Mouse (Mus musculus) liver, embryonic 14.5 days (tissue): ENCODE results near the gene Ptgr2. TPM values are rescaled to one million over a fixed set of nuclear protein-coding genes. Genes with fewer than 3 reads are reported as not detected.

Experiments used
- ATAC-seq: fragments of 200-750 bp; cut with Nextera tagmentation; 2 replicates; pipeline ENCODE4 v1.8.0; 2017; ENCODE audit warnings: moderate number of reproducible peaks, mild to moderate bottlenecking, moderate library complexity; ENCODE audit not compliant: insufficient read depth
- DNase-seq, 3 experiments: peaks; one replicate each; pipeline ENCODE4 v3.0.0-alpha.2; 2012 to 2013; ENCODE audit warnings: low read depth in 3 of 3, low spot score in 3 of 3
- H3K27ac ChIP-seq: fragments of 300-500 bp; sonication (generic); 2 replicates; pipeline ENCODE4 v1.5.1; 2014; ENCODE audit warnings: moderate library complexity, mild to moderate bottlenecking, control low read depth, inconsistent platforms
- H3K27me3 ChIP-seq: fragments of 300-500 bp; sonication (generic); 2 replicates; pipeline ENCODE4 v1.6.1; 2014; ENCODE audit warnings: mild to moderate bottlenecking, low read length, moderate library complexity; ENCODE audit not compliant: control insufficient read depth, insufficient read depth
- H3K36me3 ChIP-seq: fragments of 300-500 bp; sonication (generic); replicated peaks from 2 replicates; pipeline ENCODE4 v1.6.1; 2014; ENCODE audit warnings: low read depth; ENCODE audit not compliant: control insufficient read depth, insufficient read depth
- H3K4me1 ChIP-seq, 2 experiments: fragments of 200-500 bp in 1 of 2; fragments of 300-500 bp in 1 of 2; sonication (generic) in 1 of 2; replicated peaks; 2 replicates each; pipeline ENCODE4 v1.6.1; 2012 to 2014; ENCODE audit warnings: antibody characterized with exemption in 1 of 2, inconsistent platforms in 1 of 2, low read length in 1 of 2; ENCODE audit not compliant: control insufficient read depth in 2 of 2, insufficient read depth in 2 of 2
- H3K4me2 ChIP-seq: fragments of 300-500 bp; sonication (generic); 2 replicates; pipeline ENCODE4 v1.6.1; 2014; ENCODE audit warnings: low read depth, mild to moderate bottlenecking, control low read depth, moderate library complexity
- H3K4me3 ChIP-seq, 2 experiments: fragments of 200-500 bp in 1 of 2; fragments of 300-500 bp in 1 of 2; sonication (generic) in 1 of 2; 2 replicates each; pipeline ENCODE4 v1.5.1; 2012 to 2014; ENCODE audit warnings: low read depth in 2 of 2, low read length in 2 of 2, mild to moderate bottlenecking in 2 of 2, control low read depth in 1 of 2, inconsistent platforms in 1 of 2, moderate library complexity in 1 of 2; ENCODE audit not compliant: insufficient read depth in 1 of 2
- H3K9ac ChIP-seq: fragments of 300-500 bp; sonication (generic); replicated peaks from 2 replicates; pipeline ENCODE4 v1.6.1; 2014; ENCODE audit warnings: mild to moderate bottlenecking, control low read depth, moderate library complexity
- H3K9me3 ChIP-seq: fragments of 300-500 bp; sonication (generic); 2 replicates; pipeline ENCODE4 v1.6.1; 2016; ENCODE audit warnings: low read length, mixed read lengths; ENCODE audit not compliant: control insufficient read depth
- CTCF ChIP-seq: IDR thresholded peaks from 2 replicates; pipeline ENCODE4 v1.5.1; 2016; ENCODE audit warnings: antibody characterized with exemption, low read depth, control low read depth
- EP300 ChIP-seq: IDR thresholded peaks from 2 replicates; pipeline ENCODE4 v1.6.1; 2016; ENCODE audit warnings: antibody characterized with exemption, low read depth
- whole genome bisulfite sequencing: fragments of 180-500 bp; shearing (Covaris S2); extraction: QIAGEN DNeasy Blood & Tissue Kit; methylation state at CpG from one replicate; pipeline ENCODE4 v1.1.7; 2014; ENCODE audit not compliant: insufficient replicate concordance; 5-methylcytosine and 5-hydroxymethylcytosine counted together
- polyA plus RNA-seq, 2 experiments: library from polyadenylated mRNA; depleted of rRNA in 1 of 2; stranded (reverse) in 1 of 2; unstranded in 1 of 2; fragments of >200 nt; fragmentation: Nextera tagmentation in 1 of 2; extraction: Ambion mirVana in 1 of 2; gene quantifications; 2 replicates each; pipeline versions ENCODE4 v1.2.1 to v1.2.3; 2012 to 2014

The Ptgr2 gene
- polyA plus RNA-seq, 2 experiments = 13.3 to 22.9 TPM

DNA sequence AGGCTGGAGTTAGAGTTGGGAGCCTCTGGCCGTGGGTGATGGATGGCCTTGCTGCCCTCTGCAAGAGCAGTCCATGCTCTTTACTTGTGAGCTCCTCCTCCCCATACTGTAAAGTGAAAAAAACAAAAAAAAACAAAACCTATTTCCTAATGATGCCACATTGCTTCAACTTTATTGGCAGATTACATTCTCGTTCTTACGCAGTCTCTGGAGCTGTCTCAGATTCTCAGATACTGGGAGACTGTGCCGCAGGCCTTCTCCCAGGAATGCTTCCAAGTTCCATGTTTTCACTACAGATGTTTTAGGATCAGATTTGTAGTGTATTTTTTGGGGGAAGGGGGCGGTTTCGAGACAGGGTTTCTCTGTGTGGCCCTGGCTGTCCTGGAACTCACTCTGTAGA is 80.1 kb downstream of the Ptgr2 start:
- Histone ChIP-seq H3K9ac (no peak overlapping the region), H3K9me3 (no peaks in the 10 kb centered on the region), H3K27ac (no peak overlapping the region), H3K4me3 (no peak overlapping the region), H3K36me3 (peaks cover 11% of the 10 kb centered on the region), H3K4me2 (no peak overlapping the region), H3K4me1 (peaks cover 20 to 24% of the 10 kb centered on the region in 2 experiments), H3K27me3 (no peaks in the 10 kb centered on the region)
- ATAC-seq (no peak), DNase-seq (no peak)
- 85% methylated on average over 6 of the region's 6 CpGs for WGBS
- no peak for TF ChIP-seq CTCF
- no peak for TF ChIP-seq EP300

Other genes starting within 250 kb of the Ptgr2 start
- 4.8 and 5.0 TPM in 2 replicates for gene Acot4, start 246.9 kb upstream of the Ptgr2 start, polyA plus RNA-seq (2012; rRNA removed)
- 7.9 and 8.4 TPM in 2 replicates for gene Acot4, start 246.9 kb upstream of the Ptgr2 start, polyA plus RNA-seq (2014; fragmentation: Nextera tagmentation; extraction: Ambion mirVana)
- not detected in 2 replicates for gene Gm49366, start 246.3 kb upstream of the Ptgr2 start, polyA plus RNA-seq (2012; rRNA removed)
- gene Gm49366, start 246.3 kb upstream of the Ptgr2 start, polyA plus RNA-seq (2014; fragmentation: Nextera tagmentation; extraction: Ambion mirVana) = not detected in 2 replicates
- gene Acot3, start 233.1 kb upstream of the Ptgr2 start, polyA plus RNA-seq (2012; rRNA removed) = 2.0 and 2.6 TPM in 2 replicates
- 3.7 and 4.4 TPM in 2 replicates for gene Acot3, start 233.1 kb upstream of the Ptgr2 start, polyA plus RNA-seq (2014; fragmentation: Nextera tagmentation; extraction: Ambion mirVana)
- not detected in 2 replicates for gene Acot5, start 215.9 kb upstream of the Ptgr2 start, polyA plus RNA-seq (2012; rRNA removed)
- gene Acot5, start 215.9 kb upstream of the Ptgr2 start, polyA plus RNA-seq (2014; fragmentation: Nextera tagmentation; extraction: Ambion mirVana) = not detected in 2 replicates
- 0.87 and 1.0 TPM in 2 replicates for gene Acot6, start 184.6 kb upstream of the Ptgr2 start, polyA plus RNA-seq (2012; rRNA removed)
- gene Acot6, start 184.6 kb upstream of the Ptgr2 start, polyA plus RNA-seq (2014; fragmentation: Nextera tagmentation; extraction: Ambion mirVana) = 0.48 and 0.77 TPM in 2 replicates
- gene Dnal1, start 170.9 kb upstream of the Ptgr2 start, polyA plus RNA-seq (2012; rRNA removed) = 0.39 and 0.44 TPM in 2 replicates
- gene Dnal1, start 170.9 kb upstream of the Ptgr2 start, polyA plus RNA-seq (2014; fragmentation: Nextera tagmentation; extraction: Ambion mirVana) = 0.04 and 0.15 TPM in 2 replicates
- 0.09 and 0.10 TPM in 2 replicates for gene Pnma1, start 136.7 kb upstream of the Ptgr2 start, polyA plus RNA-seq (2012; rRNA removed)
- gene Pnma1, start 136.7 kb upstream of the Ptgr2 start, polyA plus RNA-seq (2014; fragmentation: Nextera tagmentation; extraction: Ambion mirVana) = 0.05 and 0.11 TPM in 2 replicates
- 3.9 and 4.3 TPM in 2 replicates for gene Elmsan1, start 66.4 kb upstream of the Ptgr2 start, polyA plus RNA-seq (2012; rRNA removed)
- gene Elmsan1, start 66.4 kb upstream of the Ptgr2 start, polyA plus RNA-seq (2014; fragmentation: Nextera tagmentation; extraction: Ambion mirVana) = 4.5 and 5.1 TPM in 2 replicates
- 19.1 and 23.6 TPM in 2 replicates for gene Zfp410, start 31.6 kb downstream of the Ptgr2 start, polyA plus RNA-seq (2012; rRNA removed)
- gene Zfp410, start 31.6 kb downstream of the Ptgr2 start, polyA plus RNA-seq (2014; fragmentation: Nextera tagmentation; extraction: Ambion mirVana) = 35.1 and 37.3 TPM in 2 replicates
- 22.0 and 27.2 TPM in 2 replicates for gene Coq6, start 76.4 kb downstream of the Ptgr2 start, polyA plus RNA-seq (2012; rRNA removed)
- gene Coq6, start 76.4 kb downstream of the Ptgr2 start, polyA plus RNA-seq (2014; fragmentation: Nextera tagmentation; extraction: Ambion mirVana) = 22.5 and 27.6 TPM in 2 replicates
- 1.3 and 1.5 TPM in 2 replicates for gene Fam161b, start 76.6 kb downstream of the Ptgr2 start, polyA plus RNA-seq (2012; rRNA removed)
- gene Fam161b, start 76.6 kb downstream of the Ptgr2 start, polyA plus RNA-seq (2014; fragmentation: Nextera tagmentation; extraction: Ambion mirVana) = 0.68 and 0.81 TPM in 2 replicates
- 4.3 and 4.9 TPM in 2 replicates for gene Entpd5, start 123.8 kb downstream of the Ptgr2 start, polyA plus RNA-seq (2012; rRNA removed)
- gene Entpd5, start 123.8 kb downstream of the Ptgr2 start, polyA plus RNA-seq (2014; fragmentation: Nextera tagmentation; extraction: Ambion mirVana) = 10.0 and 10.2 TPM in 2 replicates
- 0.12 and 0.33 TPM in 2 replicates for gene Bbof1, start 123.8 kb downstream of the Ptgr2 start, polyA plus RNA-seq (2012; rRNA removed)
- gene Bbof1, start 123.8 kb downstream of the Ptgr2 start, polyA plus RNA-seq (2014; fragmentation: Nextera tagmentation; extraction: Ambion mirVana) = 0.25 and 0.44 TPM in 2 replicates
- gene Rnf113a2, start 132.0 kb downstream of the Ptgr2 start, polyA plus RNA-seq (2012; rRNA removed) = 5.4 and 10.0 TPM in 2 replicates
- 12.8 and 13.2 TPM in 2 replicates for gene Rnf113a2, start 132.0 kb downstream of the Ptgr2 start, polyA plus RNA-seq (2014; fragmentation: Nextera tagmentation; extraction: Ambion mirVana)
- 8.9 and 10.4 TPM in 2 replicates for gene Aldh6a1, start 165.8 kb downstream of the Ptgr2 start, polyA plus RNA-seq (2012; rRNA removed)
- 24.9 and 26.3 TPM in 2 replicates for gene Aldh6a1, start 165.8 kb downstream of the Ptgr2 start, polyA plus RNA-seq (2014; fragmentation: Nextera tagmentation; extraction: Ambion mirVana)
- 7.4 and 10.8 TPM in 2 replicates for gene Lin52, start 166.2 kb downstream of the Ptgr2 start, polyA plus RNA-seq (2012; rRNA removed)
- gene Lin52, start 166.2 kb downstream of the Ptgr2 start, polyA plus RNA-seq (2014; fragmentation: Nextera tagmentation; extraction: Ambion mirVana) = 10.4 and 12.1 TPM in 2 replicates